Mouse (Mus musculus) lung, postnatal 0 days (tissue): ENCODE results near the gene Ldoc1. TPM values are rescaled to one million over a fixed set of nuclear protein-coding genes. Genes with fewer than 3 reads are reported as not detected.
A peak's percentile ranks its signal among the peaks of the same experiment; 100 is the strongest.

Experiments used
- ATAC-seq: fragments of 200-750 bp; cut with Nextera tagmentation; 2 replicates; pipeline ENCODE4 v1.8.0; 2017; ENCODE audit warnings: moderate library complexity
- DNase-seq: peaks from one replicate; pipeline ENCODE4 v3.0.0-alpha.2; 2016; ENCODE audit warnings: low spot score
- H3K27ac ChIP-seq: fragments of 300-500 bp; sonication (generic); 2 replicates; pipeline ENCODE4 v1.5.1; 2014; ENCODE audit warnings: antibody characterized with exemption, mild to moderate bottlenecking, low read length, mixed read lengths
- H3K27me3 ChIP-seq: fragments of 300-500 bp; sonication (generic); replicated peaks from 2 replicates; pipeline ENCODE4 v1.6.1; 2014; ENCODE audit warnings: low read length, mixed read lengths; ENCODE audit not compliant: insufficient read depth
- H3K36me3 ChIP-seq: fragments of 300-500 bp; sonication (generic); 2 replicates; pipeline ENCODE4 v1.6.1; 2014; ENCODE audit warnings: low read length, mixed read lengths; ENCODE audit not compliant: insufficient read depth
- H3K4me1 ChIP-seq: fragments of 300-500 bp; sonication (generic); 2 replicates; pipeline ENCODE4 v1.6.1; 2014; ENCODE audit warnings: antibody characterized with exemption, low read depth, low read length, mixed read lengths; ENCODE audit not compliant: insufficient read depth
- H3K4me2 ChIP-seq: fragments of 300-500 bp; sonication (generic); replicated peaks from 2 replicates; pipeline ENCODE4 v1.6.1; 2014; ENCODE audit warnings: low read depth, mild to moderate bottlenecking, low read length, moderate library complexity, mixed read lengths
- H3K4me3 ChIP-seq: fragments of 300-500 bp; sonication (generic); 2 replicates; pipeline ENCODE4 v1.5.1; 2014; ENCODE audit warnings: low read depth, low read length
- H3K9ac ChIP-seq: fragments of 300-500 bp; sonication (generic); replicated peaks from 2 replicates; pipeline ENCODE4 v1.6.1; 2014; ENCODE audit warnings: low read depth, mild to moderate bottlenecking
- H3K9me3 ChIP-seq: fragments of 300-500 bp; sonication (generic); 2 replicates; pipeline ENCODE4 v1.6.1; 2016; ENCODE audit warnings: low read length, mixed read lengths
- CTCF ChIP-seq: IDR thresholded peaks from 2 replicates; pipeline ENCODE4 v1.5.1; 2016; ENCODE audit warnings: antibody characterized with exemption, mild to moderate bottlenecking
- EP300 ChIP-seq: IDR thresholded peaks from 2 replicates; pipeline ENCODE4 v1.6.1; 2016; ENCODE audit warnings: antibody characterized with exemption, mild to moderate bottlenecking, control low read depth
- WGBS: fragments of 180-500 bp; shearing (Covaris S2); extraction: QIAGEN DNeasy Blood & Tissue Kit; methylation state at CpG from one replicate; pipeline ENCODE4 v1.1.7; 2014; 5-methylcytosine and 5-hydroxymethylcytosine counted together
- polyA plus RNA-seq: library from polyadenylated mRNA; unstranded; fragments of >200 nt; fragmentation: Nextera tagmentation; extraction: Ambion mirVana; gene quantifications from 2 replicates; pipeline ENCODE4 v1.2.1, GENCODE M21; 2015

The Ldoc1 gene
- not detected in 2 replicates for polyA plus RNA-seq

DNA sequence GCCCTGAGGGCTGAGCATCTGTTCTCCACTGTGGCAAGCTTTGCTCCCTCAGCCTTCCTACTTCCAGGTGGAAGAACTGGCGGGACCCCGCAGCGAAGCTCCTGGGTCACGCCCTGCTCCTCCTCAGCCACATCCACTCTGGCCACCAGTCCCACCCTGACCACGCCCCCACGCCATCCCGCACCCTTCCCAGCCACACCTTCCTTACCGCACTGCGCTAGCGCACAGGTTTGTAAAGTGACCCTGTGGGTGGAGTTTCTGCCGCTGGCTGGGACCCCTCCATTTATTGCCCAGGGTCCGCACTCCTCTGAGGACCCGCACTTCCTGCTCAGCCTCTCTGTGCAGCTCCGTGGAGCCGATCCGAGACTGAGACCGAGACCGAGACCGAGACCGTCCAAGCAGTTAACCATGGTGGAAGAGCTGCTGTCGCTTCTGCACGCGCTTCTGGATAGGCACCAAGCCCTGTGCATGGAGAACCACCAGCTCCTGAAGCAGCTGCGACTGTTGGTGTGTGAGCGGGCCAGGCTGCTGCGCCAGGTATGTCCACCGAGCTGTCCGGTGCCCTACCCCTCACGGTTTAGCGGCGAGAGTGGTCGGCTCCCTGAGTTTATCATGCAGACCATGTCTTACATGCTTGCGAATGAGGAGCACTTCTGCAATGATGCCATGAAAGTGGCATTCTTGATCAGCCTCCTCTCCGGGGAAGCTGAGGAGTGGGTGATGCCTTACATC lies at the start of gene Ldoc1:
Gene Ldoc1 (plus strand): TSS at position 196 of the 732 bp plus-strand sequence.
- Histone ChIP-seq H3K4me1 (no peaks in the 10 kb centered on the region), H3K9me3 (no peaks in the 10 kb centered on the region), H3K27ac (no peak within 1 kb of the TSS), H3K4me3 (no peak within 1 kb of the TSS), H3K4me2 (peak within 1 kb of the TSS; percentile 17; the same call in 1 of the 2 replicates), H3K27me3 (no peaks in the 10 kb centered on the region), H3K36me3 (no peaks in the 10 kb centered on the region), H3K9ac (no peak within 1 kb of the TSS)
- TF ChIP-seq CTCF = no peak
- no peak for TF ChIP-seq EP300
- ATAC-seq (no peak), DNase-seq (no peak)
- 27% methylated on average over 29 of the region's 34 CpGs for WGBS

DNA sequence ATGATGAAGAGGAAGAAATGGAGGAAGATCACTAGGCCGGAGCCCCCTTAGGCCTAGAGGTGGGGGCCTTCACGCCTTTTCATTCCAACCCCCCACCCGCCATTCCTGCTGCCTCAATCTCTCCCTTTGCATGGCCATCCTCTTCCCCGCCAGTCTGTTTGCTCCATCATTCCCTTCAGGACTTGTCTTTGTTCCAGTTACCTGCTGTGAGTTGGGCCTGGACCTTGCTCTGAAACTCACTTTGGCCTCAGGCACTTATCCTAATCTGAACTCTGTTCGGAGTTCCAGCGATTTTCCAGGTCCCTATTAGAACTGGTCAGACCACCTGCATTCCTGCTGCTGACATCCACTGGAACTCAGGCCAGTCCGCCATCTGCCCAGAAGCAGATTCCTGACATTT lies 834 bp downstream of the Ldoc1 start:
- no peaks in the 10 kb centered on the region for H3K9me3 ChIP-seq
- H3K4me3 ChIP-seq = no peak overlapping the region
- no peak overlapping the region for H3K4me2 ChIP-seq
- no peaks in the 10 kb centered on the region for H3K27me3 ChIP-seq
- 82% methylated on average over 7 of the region's 7 CpGs for WGBS
- DNase-seq (no peak), ATAC-seq (no peak)
- no peaks in the 10 kb centered on the region for H3K4me1 ChIP-seq
- H3K9ac ChIP-seq = no peak overlapping the region
- no peaks in the 10 kb centered on the region for H3K36me3 ChIP-seq
- no peak overlapping the region for H3K27ac ChIP-seq
- TF ChIP-seq CTCF = no peak
- TF ChIP-seq EP300 = no peak

DNA sequence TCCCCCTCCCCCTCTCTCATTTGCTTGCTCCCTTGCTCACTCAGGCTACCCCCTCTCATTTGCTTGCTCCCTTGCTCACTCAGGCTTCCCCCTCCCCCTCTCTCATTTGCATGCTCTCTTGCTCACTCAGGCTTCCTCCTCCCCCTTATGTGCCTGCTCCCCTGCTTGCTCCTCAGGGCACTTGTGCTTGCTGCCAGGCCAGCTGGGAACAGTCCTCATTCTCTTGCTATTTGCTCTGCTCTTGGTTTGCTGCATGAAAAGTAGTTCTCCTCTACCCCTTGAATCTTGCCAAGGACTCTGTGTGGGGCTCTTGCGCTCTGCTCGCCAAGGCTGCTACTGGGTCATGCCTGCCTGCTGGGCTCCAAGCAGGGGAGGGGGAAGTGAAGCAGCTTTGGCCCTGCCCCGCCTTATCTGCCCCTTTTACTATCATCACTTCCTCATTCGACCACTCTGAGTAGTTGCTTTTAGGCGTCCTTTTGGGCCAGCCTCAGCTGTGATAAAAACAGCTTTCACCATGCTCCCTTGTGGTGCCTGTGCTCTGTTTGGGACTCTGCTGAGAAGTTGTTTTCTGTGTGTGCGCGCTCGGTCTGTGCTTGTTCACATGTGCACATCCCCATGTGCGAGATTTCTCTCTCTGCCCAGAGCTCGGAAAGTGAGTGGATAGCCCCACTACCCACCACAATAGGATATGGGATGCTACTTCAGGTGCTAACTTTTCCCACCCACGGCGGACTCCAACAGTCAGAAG lies 13.2 kb downstream of the Ldoc1 start:
- TF ChIP-seq CTCF = no peak
- TF ChIP-seq EP300 = no peak
- peak; percentile 61 for ATAC-seq
- 0 out of 2 replicates have a peak overlapping the region, but pooled peaks have one; percentile 11 for H3K4me2 ChIP-seq

DNA sequence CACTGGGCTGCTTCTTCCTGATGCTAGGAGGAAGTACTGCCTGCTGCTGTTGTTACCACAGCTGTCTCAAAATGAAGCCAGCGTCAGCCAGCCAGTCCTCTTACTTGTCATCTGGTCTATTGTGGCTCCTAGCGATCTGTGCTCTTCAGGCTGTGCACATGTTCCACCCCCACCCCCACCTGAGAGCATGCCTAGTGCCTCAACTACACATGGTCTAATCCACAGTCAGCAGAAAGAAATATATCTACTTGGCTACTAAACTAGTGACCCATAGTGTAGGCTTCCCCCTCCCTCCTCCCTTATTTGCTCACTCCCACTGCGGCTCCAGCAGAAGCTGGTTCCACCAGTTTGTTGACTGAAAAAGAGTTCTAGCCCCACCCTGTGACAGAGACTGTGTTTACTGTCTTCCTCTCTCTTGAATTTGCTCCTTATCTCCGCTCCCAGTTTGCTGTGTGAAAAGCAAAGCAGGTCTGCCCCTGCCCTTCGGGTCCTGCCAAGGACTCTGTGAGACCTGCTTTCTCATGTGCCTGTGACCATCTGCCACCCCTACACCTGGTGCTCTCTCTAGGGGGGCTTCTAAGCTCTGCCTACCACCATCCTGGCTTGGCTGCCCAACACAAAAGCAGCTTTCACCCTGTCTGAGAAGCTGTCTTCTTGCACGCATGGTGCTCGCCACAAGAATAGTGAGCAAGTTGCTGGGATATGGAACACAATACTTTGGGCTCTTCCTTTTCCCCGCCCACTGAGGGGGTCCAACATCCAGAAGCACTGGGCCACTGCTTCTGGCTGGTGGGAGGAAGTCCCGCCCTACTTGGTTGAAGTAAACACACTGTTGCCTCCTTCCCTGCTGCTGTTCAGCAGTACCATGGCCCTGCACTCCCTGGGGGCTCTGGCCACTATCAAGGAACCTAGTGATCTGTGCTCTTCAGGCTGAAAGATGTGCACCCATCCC lies 14.0 kb downstream of the Ldoc1 start:
- DNase-seq (no peak), ATAC-seq (no peak)
- no peak overlapping the region for H3K27ac ChIP-seq
- TF ChIP-seq EP300 = no peak
- TF ChIP-seq CTCF = no peak
- H3K9me3 ChIP-seq = no peaks in the 10 kb centered on the region
- H3K4me2 ChIP-seq = 0 out of 2 replicates have a peak overlapping the region, but pooled peaks have one; percentile 11
- H3K36me3 ChIP-seq = no peaks in the 10 kb centered on the region
- H3K27me3 ChIP-seq = no peaks in the 10 kb centered on the region
- 41% methylated on average over 9 of the region's 9 CpGs for WGBS
- H3K9ac ChIP-seq = no peak overlapping the region
- no peak overlapping the region for H3K4me3 ChIP-seq
- no peaks in the 10 kb centered on the region for H3K4me1 ChIP-seq

More for the DNA sequence above, 13.2 kb downstream of the Ldoc1 start:
- no peaks in the 10 kb centered on the region for H3K4me1 ChIP-seq
- H3K27ac ChIP-seq = no peak overlapping the region
- no peak overlapping the region for H3K4me3 ChIP-seq
- DNase-seq = no peak
- no peaks in the 10 kb centered on the region for H3K9me3 ChIP-seq
- H3K27me3 ChIP-seq = no peaks in the 10 kb centered on the region
- H3K9ac ChIP-seq = no peak overlapping the region
- H3K36me3 ChIP-seq = no peaks in the 10 kb centered on the region
- 28% methylated on average over 12 of the region's 12 CpGs for WGBS

DNA sequence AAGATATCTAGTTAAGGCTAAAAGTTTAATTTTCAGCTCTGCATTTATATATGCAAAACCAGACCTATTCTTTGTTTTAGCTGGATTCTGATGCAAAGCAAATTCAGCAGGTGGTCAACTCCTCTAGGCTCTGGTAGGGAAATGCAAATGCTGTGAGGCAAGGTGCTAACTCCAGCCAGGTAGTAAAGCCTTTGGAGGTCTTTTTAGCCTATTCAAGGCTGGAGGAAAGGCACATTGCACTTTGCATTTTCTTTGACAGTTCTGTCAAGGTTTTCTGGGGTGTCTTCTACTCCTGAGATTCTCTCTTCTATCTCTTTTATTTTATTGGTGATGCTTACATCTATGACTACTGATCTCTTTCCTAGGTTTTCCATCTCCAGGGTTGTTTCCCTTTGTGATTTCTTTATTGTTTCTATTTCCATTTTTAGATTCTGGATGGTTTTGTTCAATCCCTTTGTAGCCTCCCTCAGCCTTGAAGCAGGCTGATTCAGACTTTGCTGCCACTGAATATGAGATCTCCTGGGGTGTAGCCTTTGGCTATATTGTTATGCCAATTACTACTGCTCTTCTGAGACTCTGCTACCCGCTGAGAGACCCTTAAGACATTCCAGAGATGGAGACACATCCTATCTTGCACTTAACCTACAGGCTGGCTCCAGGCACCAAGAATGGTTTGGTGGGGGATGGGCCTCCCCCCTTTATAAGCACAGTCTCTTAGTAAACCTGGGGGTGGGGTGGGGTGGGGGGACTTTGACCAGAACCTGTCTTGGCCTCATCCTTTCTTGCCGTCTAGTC lies 18.4 kb downstream of the Ldoc1 start:
- TF ChIP-seq CTCF (no peak), EP300 (no peak)
- Histone ChIP-seq H3K4me2 (no peak overlapping the region), H3K27me3 (no peaks in the 10 kb centered on the region), H3K4me3 (no peak overlapping the region), H3K4me1 (no peaks in the 10 kb centered on the region), H3K9ac (no peak overlapping the region), H3K27ac (no peak overlapping the region), H3K36me3 (no peaks in the 10 kb centered on the region), H3K9me3 (no peaks in the 10 kb centered on the region)
- DNase-seq (no peak), ATAC-seq (no peak)
- 50% methylated on average over 2 of the region's 2 CpGs for WGBS
